Mouse (Mus musculus) megakaryocyte, embryonic 14.5 days (primary cell): Measurements from ENCODE around the gene Chmp5. TPM values are rescaled to one million over a fixed set of nuclear protein-coding genes. Genes with fewer than 3 reads are reported as not detected.
A peak's percentile ranks its signal among the peaks of the same experiment; 100 is the strongest.

Experiments used
- H3K27me3 ChIP-seq: replicated peaks from 2 replicates; pipeline ENCODE3; 2012; ENCODE audit warnings: inconsistent platforms
- H3K36me3 ChIP-seq: replicated peaks from 2 replicates; pipeline ENCODE3; 2012; ENCODE audit warnings: low read length, inconsistent platforms, mixed read lengths
- H3K4me1 ChIP-seq: 2 replicates; pipeline ENCODE4 v1.6.1; 2012; ENCODE audit warnings: inconsistent platforms
- H3K4me3 ChIP-seq: replicated peaks from 2 replicates; pipeline ENCODE3; 2012; ENCODE audit warnings: moderate library complexity, mild to moderate bottlenecking, inconsistent platforms
- H3K9me3 ChIP-seq: 2 replicates; pipeline ENCODE4 v1.6.1; 2012; ENCODE audit warnings: inconsistent platforms
- FLI1 ChIP-seq: IDR thresholded peaks from 2 replicates; pipeline ENCODE4 v1.6.1; 2012; ENCODE audit warnings: low read length, inconsistent platforms, mixed read lengths
- GATA1 ChIP-seq: IDR thresholded peaks from 3 replicates; pipeline ENCODE4 v1.6.1; 2012; ENCODE audit warnings: mixed read lengths, low read length, inconsistent platforms, borderline replicate concordance
- polyA plus RNA-seq: library from polyadenylated mRNA; stranded (reverse); fragments of >175 nt; gene quantifications from 2 replicates; pipeline ENCODE4 v1.2.3, GENCODE M21; 2012; ENCODE audit warnings: low replicate concordance; ENCODE audit not compliant: insufficient read depth

Chmp5 gene
- polyA plus RNA-seq, 1 experiment, result 6.2 TPM

- H3K27me3 ChIP-seq, result no peaks in the 10 kb centered on the region
- peaks cover 72% of the 10 kb centered on the region for H3K4me1 ChIP-seq
- H3K36me3 ChIP-seq, result peaks cover 71% of the 10 kb centered on the region
- no peaks in the 10 kb centered on the region for H3K9me3 ChIP-seq
- H3K4me3 ChIP-seq, result peak overlapping the region; percentile 93
- no peak for TF ChIP-seq GATA1
Observed at GRCm38 (mm10) chr4:40946516-40947121, 1.6 kb upstream of the Chmp5 start.

GRCm38 (mm10) chr4:40947565-40948159 is 545 bp upstream of the Chmp5 start:
- Histone ChIP-seq H3K4me1 (peaks cover 62% of the 10 kb centered on the region), H3K4me3 (peak overlapping the region; percentile 93), H3K27me3 (no peaks in the 10 kb centered on the region), H3K9me3 (no peaks in the 10 kb centered on the region), H3K36me3 (peaks cover 71% of the 10 kb centered on the region)
- TF ChIP-seq FLI1 (no peak), GATA1 (no peak)

- TF ChIP-seq GATA1 (no peak), FLI1 (no peak)
- Histone ChIP-seq H3K9me3 (no peaks in the 10 kb centered on the region), H3K4me1 (peaks cover 74% of the 10 kb centered on the region), H3K27me3 (no peaks in the 10 kb centered on the region), H3K4me3 (no peak overlapping the region), H3K36me3 (peaks cover 87% of the 10 kb centered on the region)
Observed at GRCm38 (mm10) chr4:40953521-40953920, 5.3 kb downstream of the Chmp5 start.

- peaks cover 58% of the 10 kb centered on the region for H3K4me1 ChIP-seq
- H3K9me3 ChIP-seq, result no peaks in the 10 kb centered on the region
- TF ChIP-seq FLI1, result no peak
- no peak for TF ChIP-seq GATA1
- H3K36me3 ChIP-seq, result peaks cover 94% of the 10 kb centered on the region
- peak overlapping the region; percentile 85 for H3K4me3 ChIP-seq
- no peaks in the 10 kb centered on the region for H3K27me3 ChIP-seq
Observed at GRCm38 (mm10) chr4:40955942-40956341, 7.7 kb downstream of the Chmp5 start.

- Histone ChIP-seq H3K4me3 (no peak overlapping the region), H3K36me3 (peaks cover 93% of the 10 kb centered on the region), H3K4me1 (peaks cover 59% of the 10 kb centered on the region), H3K27me3 (no peaks in the 10 kb centered on the region), H3K9me3 (no peaks in the 10 kb centered on the region)
- no peak for TF ChIP-seq GATA1
- TF ChIP-seq FLI1, result no peak
Observed at GRCm38 (mm10) chr4:40963536-40963935, 15.3 kb downstream of the Chmp5 start.

GRCm38 (mm10) chr4:40969161-40969560 is 21.0 kb downstream of the Chmp5 start:
- Histone ChIP-seq H3K4me1 (peaks cover 77% of the 10 kb centered on the region), H3K36me3 (peaks cover 57% of the 10 kb centered on the region), H3K9me3 (no peaks in the 10 kb centered on the region), H3K4me3 (no peak overlapping the region), H3K27me3 (no peaks in the 10 kb centered on the region)
- TF ChIP-seq GATA1 (no peak), FLI1 (no peak)

GRCm38 (mm10) chr4:40969781-40970591 is 21.8 kb downstream of the Chmp5 start:
- Histone ChIP-seq H3K4me3 (peak overlapping the region; percentile 99), H3K4me1 (peaks cover 80% of the 10 kb centered on the region), H3K9me3 (no peaks in the 10 kb centered on the region), H3K36me3 (peaks cover 52% of the 10 kb centered on the region), H3K27me3 (no peaks in the 10 kb centered on the region)
- TF ChIP-seq GATA1, result no peak
- no peak for TF ChIP-seq FLI1

- TF ChIP-seq GATA1 (no peak), FLI1 (no peak)
- Histone ChIP-seq H3K4me3 (peak overlapping the region; percentile 99), H3K9me3 (no peaks in the 10 kb centered on the region), H3K36me3 (peaks cover 51% of the 10 kb centered on the region), H3K4me1 (peaks cover 83% of the 10 kb centered on the region), H3K27me3 (no peaks in the 10 kb centered on the region)
Observed at GRCm38 (mm10) chr4:40970592-40970841, 22.3 kb downstream of the Chmp5 start.

GRCm38 (mm10) chr4:40970842-40971701 is 22.9 kb downstream of the Chmp5 start, which contains the start of gene Nfx1:
TSS of gene Nfx1 (plus strand) at chr4:40970906.
- peak within 1 kb of the TSS; percentile 99 for H3K4me3 ChIP-seq
- no peaks in the 10 kb centered on the region for H3K27me3 ChIP-seq
- peaks cover 51% of the 10 kb centered on the region for H3K36me3 ChIP-seq
- TF ChIP-seq GATA1 (no peak), FLI1 (peak; percentile 76)
- H3K9me3 ChIP-seq, result no peaks in the 10 kb centered on the region
- H3K4me1 ChIP-seq, result peaks cover 82% of the 10 kb centered on the region

- H3K9me3 ChIP-seq, result no peaks in the 10 kb centered on the region
- H3K4me3 ChIP-seq, result peak overlapping the region; percentile 99
- H3K4me1 ChIP-seq, result peaks cover 79% of the 10 kb centered on the region
- no peaks in the 10 kb centered on the region for H3K27me3 ChIP-seq
- no peak for TF ChIP-seq GATA1
- TF ChIP-seq FLI1, result no peak
- H3K36me3 ChIP-seq, result peaks cover 51% of the 10 kb centered on the region
Observed at GRCm38 (mm10) chr4:40971744-40972143, 23.5 kb downstream of the Chmp5 start.
